Mouse (Mus musculus) cortical plate, adult 2 months (tissue): ENCODE results near the gene Dok3. TPM values are rescaled to one million over a fixed set of nuclear protein-coding genes. Genes with fewer than 3 reads are reported as not detected.
A peak's percentile ranks its signal among the peaks of the same experiment; 100 is the strongest.

Source experiments
- H3K27ac ChIP-seq: fragments of 200-500 bp; 2 replicates; pipeline ENCODE4 v1.5.1; 2012; ENCODE audit warnings: low read length, control low read depth, inconsistent platforms; ENCODE audit not compliant: insufficient read depth
- H3K4me1 ChIP-seq: fragments of 200-500 bp; 2 replicates; pipeline ENCODE4 v1.6.1; 2011; ENCODE audit warnings: low read length; ENCODE audit not compliant: control insufficient read depth, insufficient read depth
- H3K4me3 ChIP-seq: fragments of 200-500 bp; 2 replicates; pipeline ENCODE4 v1.5.1; 2011; ENCODE audit warnings: mild to moderate bottlenecking, low read length, control low read depth; ENCODE audit not compliant: insufficient read depth
- CTCF ChIP-seq: fragments of 200-500 bp; IDR thresholded peaks from 2 replicates; pipeline ENCODE4 v1.5.1; 2011; ENCODE audit warnings: mild to moderate bottlenecking, control low read depth, low read length; ENCODE audit not compliant: insufficient read depth; ENCODE audit errors: extremely low read depth
- POLR2A ChIP-seq: fragments of 200-500 bp; IDR thresholded peaks from 2 replicates; pipeline ENCODE4 v1.6.1; 2011; ENCODE audit warnings: mild to moderate bottlenecking, low read length, control low read depth; ENCODE audit not compliant: insufficient read depth; ENCODE audit errors: extremely low read depth
- polyA plus RNA-seq: library from polyadenylated mRNA; depleted of rRNA; stranded (reverse); fragments of >200 nt; gene quantifications from 2 replicates; pipeline ENCODE4 v1.2.3, GENCODE M21; 2012

The Dok3 gene
- polyA plus RNA-seq, 1 experiment: 16.8 TPM

GRCm38 (mm10) chr13:55523278-55523677 is 5.8 kb downstream of the Dok3 start:
- Histone ChIP-seq H3K4me1 (0 out of 2 replicates have a peak, but pooled peaks cover 2% of the 10 kb centered on the region), H3K4me3 (no peak overlapping the region), H3K27ac (no peak overlapping the region)
- TF ChIP-seq CTCF (no peak), POLR2A (no peak)

- H3K27ac ChIP-seq: no peak overlapping the region
- no peak for TF ChIP-seq POLR2A
- no peak for TF ChIP-seq CTCF
- 0 out of 2 replicates have a peak, but pooled peaks cover 2% of the 10 kb centered on the region for H3K4me1 ChIP-seq
- H3K4me3 ChIP-seq: no peak overlapping the region
Observed at GRCm38 (mm10) chr13:55522730-55523129, 6.4 kb downstream of the Dok3 start.

GRCm38 (mm10) chr13:55519606-55520005 is 9.5 kb downstream of the Dok3 start:
- no peak overlapping the region for H3K4me3 ChIP-seq
- H3K4me1 ChIP-seq: no peaks in the 10 kb centered on the region
- H3K27ac ChIP-seq: no peak overlapping the region
- TF ChIP-seq CTCF (no peak), POLR2A (no peak)

- TF ChIP-seq POLR2A (no peak), CTCF (peak; percentile 92)
- Histone ChIP-seq H3K27ac (no peak overlapping the region), H3K4me3 (no peak overlapping the region), H3K4me1 (peaks cover under 1% of the 10 kb centered on the region; the same call in 1 of the 2 replicates)
Observed at GRCm38 (mm10) chr13:55516955-55517354, 12.1 kb downstream of the Dok3 start.

DNA sequence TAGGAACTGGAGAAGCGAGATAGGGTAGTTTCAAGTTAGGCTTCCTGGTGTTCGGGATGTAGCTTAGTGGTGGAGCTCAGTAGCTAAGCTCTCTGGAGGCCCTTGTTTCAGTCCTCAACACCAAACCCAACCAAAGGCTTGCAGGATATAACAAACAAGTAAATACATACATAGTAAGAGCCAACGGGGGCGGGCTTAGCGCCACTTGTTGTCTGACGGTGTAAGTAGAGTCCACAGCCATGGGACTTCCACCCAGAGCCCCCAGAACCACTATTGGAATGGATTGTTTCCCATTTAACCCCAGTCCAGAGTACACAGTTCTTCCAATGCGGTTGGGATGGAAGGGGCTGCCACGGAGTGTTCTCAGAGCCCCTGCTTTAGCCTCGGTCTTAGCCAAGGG is 15.3 kb downstream of the Dok3 start:
- Histone ChIP-seq H3K4me1 (peaks cover 5% of the 10 kb centered on the region; the same call in 1 of the 2 replicates), H3K27ac (no peak overlapping the region), H3K4me3 (peak overlapping the region; percentile 63; the same call in 1 of the 2 replicates)
- TF ChIP-seq POLR2A (no peak), CTCF (no peak)

DNA sequence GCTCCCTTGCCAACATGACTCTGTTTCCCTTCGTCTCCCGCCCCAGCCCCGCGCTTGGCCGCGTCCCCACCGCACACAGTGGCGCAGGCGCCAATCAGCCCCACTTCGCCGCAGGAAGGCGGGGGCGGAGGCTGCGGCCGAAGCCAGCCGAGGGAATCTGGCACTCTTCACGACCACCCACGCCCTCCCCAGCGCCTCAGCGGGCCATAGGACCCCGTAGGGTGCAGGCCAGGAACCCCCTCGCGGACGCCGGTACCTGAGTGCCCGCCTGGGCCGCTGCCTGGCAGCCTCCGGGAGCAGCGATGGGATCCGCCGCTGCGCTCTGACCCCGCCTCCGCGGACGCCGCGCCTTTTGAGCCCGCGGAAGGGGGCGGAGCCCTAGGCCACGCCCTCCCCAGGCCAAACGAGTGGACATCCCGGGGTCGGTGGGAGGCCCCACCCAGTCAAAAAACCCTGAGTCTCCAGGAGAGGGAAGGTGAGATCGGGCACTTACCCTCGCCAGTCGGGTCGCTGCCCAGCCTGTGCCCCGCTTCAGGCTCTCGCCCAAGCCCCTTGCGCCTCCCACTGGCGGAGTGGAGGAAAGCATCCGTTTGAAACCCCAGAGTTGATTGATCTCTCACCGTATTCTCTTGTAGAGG is 15.9 kb downstream of the Dok3 start, which contains the start of gene Pdlim7:
Pdlim7 (minus strand) TSS at position 566 of the 638 bp plus-strand sequence.
- peak within 1 kb of the TSS; percentile 86 for H3K27ac ChIP-seq
- H3K4me1 ChIP-seq: peaks cover 5% of the 10 kb centered on the region
- peak; percentile 84 for TF ChIP-seq POLR2A
- TF ChIP-seq CTCF: peak; percentile 71
- peak within 1 kb of the TSS; percentile 63 for H3K4me3 ChIP-seq

GRCm38 (mm10) chr13:55512379-55513031 is 16.6 kb downstream of the Dok3 start:
- peaks cover 5% of the 10 kb centered on the region for H3K4me1 ChIP-seq
- H3K4me3 ChIP-seq: peak overlapping the region; percentile 63
- no peak for TF ChIP-seq CTCF
- no peak for TF ChIP-seq POLR2A
- peak overlapping the region; percentile 62 for H3K27ac ChIP-seq

DNA sequence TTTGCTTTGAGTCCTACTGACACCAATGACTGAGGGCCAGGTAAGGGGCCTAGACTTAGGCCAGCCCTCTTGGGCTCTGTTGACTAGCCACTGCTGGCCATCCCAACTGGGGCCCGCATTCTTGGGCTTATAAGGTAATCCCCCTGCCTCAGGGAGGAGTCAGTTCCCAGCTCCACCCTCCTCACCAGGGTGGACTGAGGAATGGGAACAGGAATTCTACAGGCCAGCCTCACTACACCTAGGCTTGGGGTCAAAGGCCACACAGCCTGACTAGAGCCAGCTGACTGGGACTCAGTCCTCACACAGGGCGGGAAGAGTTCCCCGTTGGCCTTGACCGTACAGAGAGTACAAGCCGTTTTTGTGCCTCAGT is 17.6 kb downstream of the Dok3 start:
- H3K4me1 ChIP-seq: peaks cover 5% of the 10 kb centered on the region
- H3K27ac ChIP-seq: no peak overlapping the region
- TF ChIP-seq POLR2A (no peak), CTCF (no peak)
- H3K4me3 ChIP-seq: peak overlapping the region; percentile 63; the same call in 1 of the 2 replicates

- peak overlapping the region; percentile 9; the same call in 1 of the 2 replicates for H3K27ac ChIP-seq
- H3K4me1 ChIP-seq: peaks cover 5% of the 10 kb centered on the region
- TF ChIP-seq POLR2A: no peak
- TF ChIP-seq CTCF: no peak
- no peak overlapping the region; the same call in 1 of the 2 replicates for H3K4me3 ChIP-seq
Observed at GRCm38 (mm10) chr13:55510668-55511491, 18.2 kb downstream of the Dok3 start.

DNA sequence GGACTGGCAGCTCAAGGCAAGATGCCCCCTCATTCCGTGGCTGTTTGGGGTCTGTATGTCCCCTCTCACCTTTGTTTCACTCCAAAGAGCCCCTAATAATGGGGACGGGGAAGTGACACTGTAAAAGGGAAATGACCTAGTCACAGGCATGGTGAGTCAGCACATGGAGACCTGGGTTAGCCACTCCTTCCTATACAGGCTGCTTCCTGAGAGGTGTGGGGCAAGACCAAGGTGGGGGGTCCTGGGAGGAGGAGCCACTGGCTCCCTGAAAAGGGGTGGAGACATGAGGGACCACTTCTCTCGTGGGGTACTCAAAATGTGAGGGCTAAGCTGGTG is 18.8 kb downstream of the Dok3 start:
- no peak overlapping the region for H3K4me3 ChIP-seq
- no peak overlapping the region for H3K27ac ChIP-seq
- TF ChIP-seq POLR2A (no peak), CTCF (no peak)
- H3K4me1 ChIP-seq: peaks cover 5% of the 10 kb centered on the region
